Mouse (Mus musculus) cerebellum, adult 11 months (tissue): Measurements from ENCODE around the gene Nrxn3.

Experiments used
- DNase-seq: peaks from one replicate; pipeline ENCODE4 v3.0.0; 2022

The Nrxn3 gene

DNA sequence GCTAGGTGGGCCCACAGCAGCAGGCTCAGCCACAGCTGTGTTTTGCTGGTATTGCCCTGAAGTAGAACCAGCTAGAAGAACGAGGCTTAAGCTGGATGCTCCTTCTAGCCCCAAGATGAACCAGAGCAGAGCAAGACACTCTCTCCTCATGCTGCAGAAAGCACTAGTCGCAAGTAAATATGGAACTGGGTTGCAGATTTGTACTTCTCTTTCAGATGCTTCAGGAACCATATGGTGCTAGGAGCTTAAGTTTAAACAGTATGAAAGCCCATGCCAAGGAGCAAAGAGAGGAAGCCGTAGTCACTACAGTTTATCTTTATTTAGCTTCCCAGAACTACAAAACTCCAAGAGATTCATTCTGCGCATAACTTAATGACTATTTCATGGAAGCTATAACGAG lies 1254.8 kb downstream of the Nrxn3 start:
- no peak for DNase-seq

GRCm38 (mm10) chr12:89979190-89979589 lies 1256.5 kb downstream of the Nrxn3 start:
- DNase-seq: no peak

DNA sequence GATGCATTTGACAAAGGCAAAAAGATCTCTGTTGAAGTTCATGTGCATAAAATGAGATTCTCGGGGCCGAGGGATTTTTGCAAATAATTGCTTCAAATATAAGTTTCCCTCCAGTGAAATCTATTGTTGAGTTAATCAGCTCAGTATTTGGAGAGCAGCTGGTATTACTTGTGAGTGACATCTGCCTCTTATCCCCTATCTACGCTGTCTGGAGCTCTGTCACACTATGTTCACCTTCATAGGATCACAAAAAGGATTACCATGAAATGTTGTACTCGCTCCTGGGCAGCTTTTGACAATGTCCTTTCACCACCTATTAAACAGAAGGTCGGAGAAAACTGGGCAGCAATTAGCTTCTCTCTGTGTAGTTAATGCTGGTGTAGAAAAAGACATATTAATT lies 1259.8 kb downstream of the Nrxn3 start:
- DNase-seq: no peak

DNA sequence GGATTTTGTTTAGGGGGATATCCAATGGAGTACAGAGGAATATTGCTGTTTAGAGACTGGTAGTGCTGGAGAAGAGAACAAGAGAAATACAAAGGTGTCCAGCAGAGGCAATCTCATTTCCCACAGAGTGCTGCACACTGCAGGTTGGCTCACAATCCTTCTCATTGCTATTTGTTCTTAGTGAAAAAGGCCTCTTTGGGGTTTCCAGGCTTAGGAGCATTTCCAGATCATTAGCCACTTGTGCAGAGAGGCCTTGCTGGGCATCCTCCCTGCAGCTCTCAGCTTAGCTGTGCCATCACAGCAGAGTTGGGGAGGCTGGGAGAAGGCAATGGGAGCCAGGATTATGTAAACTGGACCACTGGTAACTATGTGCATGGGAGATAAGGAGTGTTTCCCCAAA lies 1260.7 kb downstream of the Nrxn3 start:
- peak; percentile 63 for DNase-seq

GRCm38 (mm10) chr12:89986219-89986618 lies 1263.5 kb downstream of the Nrxn3 start:
- no peak for DNase-seq

DNA sequence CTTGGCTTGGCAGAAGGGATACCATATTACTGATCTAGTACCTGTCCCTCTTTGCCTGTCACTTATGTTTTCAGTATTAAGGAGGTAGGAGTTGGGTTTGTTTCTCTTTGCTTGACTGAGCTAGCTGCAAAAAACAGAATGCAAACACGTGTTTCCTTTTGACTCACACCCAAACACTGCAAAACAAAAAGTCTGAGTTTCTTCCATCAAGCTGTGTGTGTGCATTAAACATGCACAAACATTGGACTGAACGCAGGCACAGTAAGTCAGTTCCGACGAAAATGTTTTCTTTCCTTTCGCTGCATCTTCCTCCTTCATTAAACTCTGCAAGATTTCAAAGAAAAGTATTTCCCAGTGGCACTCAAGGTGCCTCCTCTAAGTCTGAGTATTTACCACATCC lies 1270.6 kb downstream of the Nrxn3 start:
- no peak for DNase-seq

GRCm38 (mm10) chr12:89995392-89995791 lies 1272.7 kb downstream of the Nrxn3 start:
- DNase-seq: no peak

- DNase-seq: no peak
These were observed 1287.6 kb downstream of the Nrxn3 start for GRCm38 (mm10) chr12:90010280-90010679.

- DNase-seq: no peak
These were observed 1291.3 kb downstream of the Nrxn3 start for GRCm38 (mm10) chr12:90013958-90014357.

DNA sequence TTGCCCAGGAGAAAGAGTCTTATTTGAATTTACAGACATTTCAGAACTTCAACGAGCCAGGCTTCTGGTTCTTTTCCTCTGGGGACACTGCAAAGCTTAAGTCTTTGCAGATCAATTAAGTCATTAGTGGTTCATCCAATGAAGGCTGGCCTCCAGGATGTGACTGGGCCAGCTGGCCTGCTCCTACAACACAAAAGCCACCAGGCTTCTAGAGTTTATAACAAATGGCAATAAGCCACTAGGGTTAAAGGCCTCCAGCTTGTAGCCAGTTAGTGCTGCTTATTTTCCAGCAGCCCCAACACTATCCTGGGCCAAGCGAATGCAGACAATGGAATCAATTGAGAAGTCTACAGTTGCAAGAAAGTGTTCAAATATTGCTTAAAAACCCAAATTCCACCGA lies 1304.3 kb downstream of the Nrxn3 start:
- peak; percentile 15 for DNase-seq

- no peak for DNase-seq
These were observed 1318.4 kb downstream of the Nrxn3 start for GRCm38 (mm10) chr12:90041038-90041437.

GRCm38 (mm10) chr12:90056256-90056655 lies 1333.6 kb downstream of the Nrxn3 start:
- no peak for DNase-seq

DNA sequence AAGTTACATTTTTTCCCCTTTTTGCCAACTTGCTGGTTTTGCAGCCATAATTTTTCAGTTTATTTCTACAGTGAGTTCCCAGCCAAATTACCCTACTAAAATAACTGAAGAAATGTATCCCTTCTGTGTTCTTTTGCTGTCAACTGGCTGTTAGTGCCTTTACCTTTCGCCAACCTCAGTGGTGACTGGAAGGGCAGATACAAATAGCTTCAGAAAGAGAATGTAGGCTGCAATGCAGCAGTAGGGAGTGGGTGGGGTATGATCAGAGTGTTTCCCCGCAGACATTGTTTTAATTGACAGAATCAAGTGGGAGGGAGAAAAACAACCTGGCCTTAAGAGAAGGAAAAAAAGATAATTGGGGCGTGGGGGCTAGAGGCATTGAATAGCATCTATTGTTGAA lies 1337.1 kb downstream of the Nrxn3 start:
- DNase-seq: no peak

GRCm38 (mm10) chr12:90061312-90061711 lies 1338.6 kb downstream of the Nrxn3 start:
- DNase-seq: no peak

DNA sequence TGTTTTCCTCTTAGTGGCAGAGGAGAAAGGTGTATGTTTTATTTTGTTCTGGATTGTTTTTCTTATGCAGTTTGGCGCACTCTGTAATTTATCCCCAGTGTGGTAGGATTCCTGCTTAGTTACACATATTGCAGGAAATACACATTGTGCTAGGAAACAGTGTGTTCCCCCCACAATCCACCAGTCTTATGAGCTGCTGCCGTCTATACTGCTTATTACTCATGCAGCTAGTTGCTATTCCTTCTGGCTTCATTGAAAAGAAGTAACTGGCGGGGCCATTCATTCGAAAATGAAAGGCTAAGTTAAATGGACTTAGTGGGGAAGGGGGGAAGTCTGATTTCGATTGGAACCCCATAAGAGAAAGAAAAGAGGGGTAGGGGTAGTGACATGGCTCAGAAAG lies 1339.5 kb downstream of the Nrxn3 start:
- DNase-seq: no peak

DNA sequence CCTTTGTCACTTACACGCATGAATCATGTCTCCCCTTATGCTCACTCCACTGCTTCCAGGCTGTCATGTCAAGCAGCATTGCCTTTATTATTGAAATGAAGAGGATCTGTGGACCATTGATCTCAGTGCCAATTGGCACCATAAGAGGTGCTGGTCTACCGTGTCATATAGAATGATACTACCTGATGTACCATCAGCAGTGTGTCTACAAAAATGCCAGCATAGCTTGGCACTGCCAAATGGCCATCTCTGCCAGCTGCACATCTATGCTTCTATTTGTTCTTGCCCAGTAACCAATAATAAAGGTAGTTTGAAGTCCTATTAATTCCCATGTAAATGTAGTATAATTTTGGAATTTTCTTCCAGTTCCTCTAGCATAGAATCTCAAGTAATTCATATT lies 1340.8 kb downstream of the Nrxn3 start:
- peak; percentile 17 for DNase-seq

DNA sequence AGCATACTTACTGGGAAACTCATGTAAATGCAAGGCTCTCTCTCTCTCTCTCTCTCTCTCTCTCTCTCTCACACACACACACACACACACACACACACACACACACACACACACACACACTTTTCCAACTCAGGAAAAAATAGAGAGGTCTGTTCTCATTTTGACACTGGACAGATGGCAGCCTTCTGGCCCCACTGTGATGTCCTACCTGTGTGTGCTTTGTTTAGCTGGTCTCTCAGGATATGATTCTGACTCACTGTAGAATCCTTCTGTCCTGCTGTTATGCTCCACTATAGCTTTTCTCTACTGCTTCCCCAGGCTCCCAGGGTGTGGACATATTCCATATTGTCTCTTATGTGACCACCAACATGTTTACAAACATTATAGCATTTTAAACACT lies 1363.2 kb downstream of the Nrxn3 start:
- peak; percentile 84 for DNase-seq

DNA sequence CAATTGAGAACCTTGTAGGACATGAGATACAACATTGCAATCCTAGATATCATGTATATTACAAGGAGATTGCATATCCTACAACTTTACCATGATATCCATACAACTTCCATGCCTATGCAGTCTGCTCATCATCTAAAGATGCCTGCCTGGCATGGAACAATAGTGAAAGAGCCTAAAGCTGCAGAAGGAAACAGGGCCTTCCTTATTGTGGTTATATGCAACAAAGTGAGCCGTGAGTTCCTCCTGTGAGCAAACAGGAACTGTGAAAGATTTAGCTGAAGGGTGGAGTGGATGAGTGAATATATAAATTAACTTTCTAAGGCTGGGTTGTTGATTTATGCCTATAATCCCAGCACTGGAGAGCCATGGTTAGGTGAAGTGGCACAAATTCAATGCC lies 1373.1 kb downstream of the Nrxn3 start:
- DNase-seq: no peak

- peak; percentile 53 for DNase-seq
These were observed 1390.7 kb downstream of the Nrxn3 start for GRCm38 (mm10) chr12:90113351-90113791.

GRCm38 (mm10) chr12:90131927-90132869 lies 1409.5 kb downstream of the Nrxn3 start:
- DNase-seq: no peak

DNA sequence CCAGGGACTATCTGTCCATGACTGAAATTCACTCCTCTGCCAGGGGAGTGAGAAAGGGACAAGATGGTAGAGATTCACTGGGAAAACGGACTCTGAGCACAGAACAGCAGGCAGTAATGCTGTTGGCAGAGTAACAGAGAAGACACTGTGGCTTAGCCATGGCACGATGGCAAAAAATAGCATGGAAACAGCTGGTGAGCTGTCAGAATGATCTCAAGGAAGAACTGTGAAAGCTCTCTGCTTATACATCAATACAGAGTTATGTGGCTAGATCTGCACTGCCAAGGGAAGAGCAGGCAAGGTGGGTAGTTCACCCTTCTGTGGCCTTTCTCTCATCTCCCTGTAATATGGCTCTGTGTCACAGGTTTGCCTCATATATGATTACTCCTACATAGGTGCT lies 1419.3 kb downstream of the Nrxn3 start:
- DNase-seq: peak; percentile 80

GRCm38 (mm10) chr12:90144247-90144646 lies 1421.6 kb downstream of the Nrxn3 start:
- peak; percentile 43 for DNase-seq

DNA sequence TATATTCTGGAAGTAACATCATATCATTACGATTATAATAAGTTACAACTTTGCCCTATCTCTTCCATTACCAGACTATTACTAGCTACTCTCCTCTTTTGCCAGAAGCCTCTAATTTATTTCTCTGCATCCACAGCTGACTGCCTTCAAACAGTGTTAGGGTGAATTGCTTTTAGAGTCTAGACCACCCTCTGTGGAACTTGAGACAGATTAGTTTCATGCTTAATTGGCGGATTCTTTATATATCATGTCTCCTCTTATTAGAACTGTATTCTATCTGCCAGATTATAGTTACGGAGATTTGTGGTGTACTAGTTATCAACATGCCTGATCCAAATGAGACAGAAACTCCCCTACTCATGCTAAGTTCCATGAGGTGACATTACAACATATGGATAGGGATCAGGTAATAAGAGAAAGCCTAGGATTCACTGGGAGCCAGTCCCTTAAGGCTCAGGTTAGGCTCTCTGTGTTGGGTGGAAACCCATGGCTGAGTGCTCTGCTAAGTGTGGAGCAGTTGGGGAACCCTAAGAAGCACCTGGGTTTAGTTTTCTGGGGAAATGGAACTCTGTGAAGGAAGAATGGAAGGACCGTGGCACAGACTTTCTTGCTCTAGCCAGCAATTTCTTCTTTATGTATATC lies 1435.6 kb downstream of the Nrxn3 start:
- no peak for DNase-seq

- no peak for DNase-seq
These were observed 1437.2 kb downstream of the Nrxn3 start for GRCm38 (mm10) chr12:90159911-90160310.
